Mouse (Mus musculus) layer of hippocampus, postnatal 36 days (tissue): ENCODE data around the gene Abcc1. TPM values are rescaled to one million over a fixed set of nuclear protein-coding genes. Genes with fewer than 3 reads are reported as not detected.

Experiments
- total RNA-seq, 2 experiments: library from RNA; stranded (reverse); gene quantifications; 2 replicates each; pipeline ENCODE4 v1.2.3; 2021

The Abcc1 gene
- total RNA-seq, 2 experiments from 2014 or later: 13.1 to 13.6 TPM

Other genes starting within 250 kb of the Abcc1 start
- 10 to 100 TPM; 27.2 to 31.6 TPM for gene Nde1, start 198.3 kb upstream of the Abcc1 start, total RNA-seq
- gene Marf1, start 198.2 kb upstream of the Abcc1 start, total RNA-seq: 100 to 1,000 TPM; 130 to 136 TPM
- 1 to 10 TPM; 4.2 to 6.4 TPM for gene Myh11, start 70.2 kb upstream of the Abcc1 start, total RNA-seq
- gene Fopnl, start 44.2 kb upstream of the Abcc1 start, total RNA-seq: 10 to 100 TPM; 50.2 to 58.9 TPM
- not detected for gene A630010A05Rik, start 200.8 kb downstream of the Abcc1 start, total RNA-seq